Mouse (Mus musculus): Measurements from ENCODE around the gene Yars.
A peak's percentile ranks its signal among the peaks of the same experiment; 100 is the strongest.
"Not testable (repeated sequence)": the region's sequence is repeated elsewhere in the genome, so short reads cannot be mapped to it uniquely, and the experiment has no call there.

Gene Yars

GRCm38 (mm10) chr4:129188803-129189541 is 588 bp upstream of the Yars start:
- DNase-seq (ENCODE audit: low spot score in 2 of 2), result peak; percentile 49 to 51

DNA sequence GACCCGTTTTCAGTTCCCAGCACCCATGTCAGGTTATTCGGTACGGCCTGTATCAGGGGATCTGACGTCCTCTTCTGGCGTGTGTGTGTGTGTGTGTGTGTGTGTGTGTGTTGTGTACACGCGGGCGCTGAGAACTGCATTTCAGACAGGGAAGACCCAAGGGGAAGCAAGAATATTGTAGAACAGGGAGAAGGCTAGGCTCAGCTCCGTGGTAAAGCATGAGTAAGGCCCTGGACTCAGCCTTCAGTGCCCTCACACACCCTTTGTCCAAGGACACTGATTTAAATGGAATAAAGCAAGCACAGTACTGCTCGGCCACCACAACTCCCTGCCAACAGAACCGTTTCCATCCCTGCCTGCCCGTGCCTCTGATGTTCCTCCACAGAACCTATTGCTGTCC is 978 bp downstream of the Yars start:
- DNase-seq (ENCODE audit: low spot score in 2 of 2), result no peak

DNA sequence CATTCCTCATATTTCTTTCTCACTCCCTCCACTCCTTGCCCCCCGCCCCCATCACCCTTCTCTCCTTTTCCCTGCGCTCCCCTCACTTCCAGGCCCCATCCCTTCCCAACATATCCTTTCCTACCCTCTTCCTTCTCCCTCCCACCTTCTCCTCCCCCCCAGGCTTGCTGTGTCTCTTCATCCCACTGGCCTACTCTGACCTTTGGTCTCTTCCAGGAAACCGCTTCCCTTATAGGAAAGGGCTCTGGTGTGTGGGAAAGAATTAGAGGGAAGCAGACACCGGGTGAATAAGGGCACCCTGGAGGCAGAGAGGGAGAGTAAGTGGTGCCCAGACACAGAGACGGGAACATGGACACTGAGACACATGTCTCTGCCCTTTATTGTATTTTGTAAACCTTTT is 2.1 kb downstream of the Yars start:
- no peak for DNase-seq (ENCODE audit: low spot score in 2 of 2)

DNA sequence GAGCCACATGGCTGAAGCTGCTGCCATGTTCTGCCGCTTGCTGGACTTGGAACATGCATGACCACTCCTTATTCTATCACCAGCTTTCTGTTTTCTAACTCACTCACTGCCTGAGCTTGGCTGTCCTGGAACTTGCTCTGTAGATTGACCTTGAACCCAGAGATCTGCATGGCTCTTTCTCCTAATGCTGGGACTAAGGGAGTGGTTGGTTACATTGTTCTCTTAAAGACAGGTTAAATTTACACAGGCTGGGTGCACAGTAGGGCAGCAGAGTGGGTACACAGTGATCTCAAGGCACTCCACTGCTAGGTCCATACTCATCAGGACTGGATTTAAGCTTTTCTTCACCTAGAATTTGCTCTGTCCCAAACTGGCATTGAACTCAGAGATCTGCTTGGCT is 4.7 kb downstream of the Yars start:
- DNase-seq (ENCODE audit: low spot score in 2 of 2), result no peak

DNA sequence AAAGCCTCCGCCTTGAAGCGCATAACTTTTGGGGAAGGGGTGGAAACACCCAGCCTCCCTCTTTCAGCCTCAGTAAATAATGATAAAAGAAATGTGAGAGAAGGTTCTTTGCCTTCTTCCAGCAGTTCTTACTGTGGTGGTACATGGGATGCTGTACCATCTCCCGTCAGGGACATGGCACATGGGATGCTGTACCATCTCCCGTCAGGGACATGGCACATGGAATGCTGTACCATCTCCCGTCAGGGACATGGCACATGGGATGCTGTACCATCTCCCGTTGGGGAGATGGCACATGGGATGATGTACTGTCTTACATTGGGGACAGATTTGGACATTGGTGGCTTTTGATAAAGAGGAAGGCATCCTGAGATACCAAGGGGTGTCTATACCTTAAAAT is 8.0 kb downstream of the Yars start:
- DNase-seq (ENCODE audit: low spot score in 2 of 2), result no peak

- peak in 1 of 2 experiments; percentile 43 for DNase-seq (ENCODE audit: low spot score in 2 of 2)
Observed at GRCm38 (mm10) chr4:129204655-129205054, 15.1 kb downstream of the Yars start.

GRCm38 (mm10) chr4:129206792-129207191 is 17.2 kb downstream of the Yars start:
- DNase-seq (ENCODE audit: low spot score in 2 of 2), result no peak

DNA sequence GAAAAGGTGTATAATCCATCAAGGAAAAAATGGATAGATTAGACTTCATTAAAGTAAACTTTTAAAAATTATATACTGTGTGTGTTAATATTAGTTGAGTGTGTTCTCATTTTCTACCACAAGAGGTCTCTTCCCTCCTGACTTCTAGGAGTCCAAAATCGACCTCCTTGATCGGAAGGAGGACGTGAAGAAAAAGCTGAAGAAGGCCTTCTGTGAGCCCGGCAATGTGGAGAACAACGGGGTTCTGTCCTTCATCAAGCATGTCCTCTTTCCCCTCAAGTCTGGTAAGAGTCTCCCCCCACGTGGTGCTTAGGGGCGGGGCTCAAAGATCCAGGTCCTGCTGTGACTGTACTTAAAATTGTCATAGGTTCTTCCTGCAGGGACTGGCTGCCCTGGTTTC is 19.9 kb downstream of the Yars start:
- DNase-seq (ENCODE audit: low spot score in 2 of 2), result no peak

DNA sequence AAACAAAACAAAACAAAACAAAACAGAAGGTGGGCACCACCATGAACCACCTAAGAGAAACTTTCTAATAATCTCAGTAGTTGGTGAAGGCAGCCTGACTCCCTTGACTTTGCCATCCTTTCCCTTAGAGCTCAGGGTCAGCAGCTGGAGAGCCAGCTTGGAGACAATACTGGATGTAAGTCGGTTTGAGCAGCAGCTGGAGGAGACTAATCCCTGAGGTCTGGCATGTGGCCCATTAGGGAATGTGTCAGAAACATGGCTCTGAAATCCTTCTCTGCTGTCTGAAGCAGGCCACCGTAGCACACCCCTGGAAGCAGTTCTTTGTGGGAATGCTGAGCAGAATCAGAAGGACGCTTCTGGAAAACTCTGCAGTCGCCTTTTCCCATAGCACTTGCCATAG is 21.9 kb downstream of the Yars start:
- DNase-seq (ENCODE audit: low spot score in 2 of 2), result no peak

- DNase-seq (ENCODE audit: low spot score in 2 of 2), result not testable (repeated sequence)
Observed at GRCm38 (mm10) chr4:129212486-129212885, 22.9 kb downstream of the Yars start.

DNA sequence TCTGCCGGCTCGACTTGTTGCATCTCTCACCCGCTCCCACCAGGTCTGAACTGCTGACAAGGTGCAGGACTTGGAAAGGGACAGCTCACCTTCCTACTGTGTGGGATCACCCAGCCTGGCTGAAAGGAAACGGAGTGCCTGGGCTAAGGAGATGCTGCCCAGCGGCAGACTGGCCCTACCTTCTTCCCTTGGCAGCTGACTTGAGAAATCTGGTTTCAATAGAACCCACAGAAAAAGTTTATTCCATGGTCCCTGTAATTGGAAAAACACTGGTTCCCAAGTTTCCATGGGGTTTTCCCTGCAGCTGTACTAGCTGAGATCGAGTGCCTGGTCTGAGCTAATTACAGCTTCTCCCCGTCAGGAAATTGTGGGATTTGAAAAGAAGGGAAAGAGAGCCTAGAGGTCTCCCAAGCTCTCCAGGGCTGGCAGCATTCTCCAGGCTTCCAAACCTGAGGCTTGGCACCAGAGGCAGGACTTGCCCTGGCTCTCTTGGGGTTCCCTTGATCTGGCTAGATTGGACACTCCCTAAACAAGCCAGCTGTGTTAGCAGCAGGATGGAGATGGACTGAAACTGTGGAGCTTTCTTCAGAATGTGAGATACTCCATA is 29.1 kb downstream of the Yars start:
- no peak for DNase-seq (ENCODE audit: low spot score in 2 of 2)

GRCm38 (mm10) chr4:129219198-129219597 is 29.6 kb downstream of the Yars start:
- DNase-seq (ENCODE audit: low spot score in 2 of 2), result no peak

GRCm38 (mm10) chr4:129220376-129221089 is 31.0 kb downstream of the Yars start:
- DNase-seq (ENCODE audit: low spot score in 2 of 2), result no peak

- no peak for DNase-seq (ENCODE audit: low spot score in 2 of 2)
Observed at GRCm38 (mm10) chr4:129221097-129222010, 31.8 kb downstream of the Yars start.

DNA sequence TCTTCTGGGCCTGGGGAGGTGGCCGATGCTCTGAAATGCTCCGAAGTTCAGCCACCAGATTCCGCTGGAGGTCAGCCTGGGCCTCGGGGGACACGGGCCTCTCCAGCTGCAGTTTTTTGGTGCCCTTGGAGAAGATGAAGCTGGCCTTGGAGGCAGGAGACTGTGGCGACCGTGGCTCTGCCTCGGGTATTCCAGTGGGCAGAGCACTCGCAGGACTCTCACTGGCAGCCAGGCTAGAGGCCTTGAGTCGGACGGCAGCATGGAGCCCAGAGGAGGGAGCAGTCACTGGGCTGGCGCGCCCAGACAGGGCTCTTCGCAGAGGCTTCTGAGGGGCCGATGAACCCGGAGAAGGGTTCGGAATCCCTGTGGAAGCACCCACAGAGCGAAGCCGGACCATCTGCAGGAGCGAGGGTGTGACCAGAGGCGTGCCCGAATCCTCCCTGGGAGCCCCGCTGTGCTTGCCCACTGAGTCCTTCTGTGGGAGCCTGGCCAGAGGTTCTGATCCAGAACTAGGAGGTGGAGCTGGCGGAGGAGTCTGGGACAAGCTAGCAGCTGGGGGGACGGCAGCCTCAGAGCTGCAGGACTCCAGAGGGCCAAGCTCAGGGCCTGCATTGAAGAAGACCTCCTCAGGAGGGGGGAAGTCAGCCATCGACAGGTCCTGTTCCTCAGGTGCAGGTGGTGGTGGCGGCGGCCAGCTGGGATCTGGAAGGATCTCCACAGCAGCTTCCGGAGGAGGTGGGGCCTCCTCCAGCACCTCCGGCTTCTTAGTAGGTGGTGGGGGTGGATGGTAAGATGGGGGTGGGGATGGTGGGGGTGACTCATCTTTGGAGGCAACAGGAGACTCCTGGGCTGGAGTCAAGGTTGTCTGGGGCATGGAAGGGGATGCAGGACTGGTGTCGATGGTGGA is 32.7 kb downstream of the Yars start:
- DNase-seq (ENCODE audit: low spot score in 2 of 2), result no peak

- no peak for DNase-seq (ENCODE audit: low spot score in 2 of 2)
Observed at GRCm38 (mm10) chr4:129223421-129224281, 34.1 kb downstream of the Yars start.

- DNase-seq (ENCODE audit: low spot score in 2 of 2), result no peak
Observed at GRCm38 (mm10) chr4:129225315-129225714, 35.8 kb downstream of the Yars start.

GRCm38 (mm10) chr4:129226441-129226963 is 36.9 kb downstream of the Yars start:
- no peak for DNase-seq (ENCODE audit: low spot score in 2 of 2)

GRCm38 (mm10) chr4:129227170-129227984 is 37.8 kb downstream of the Yars start:
- DNase-seq (ENCODE audit: low spot score in 2 of 2), result no peak
